Mouse (Mus musculus) lung, postnatal 0 days (tissue): ENCODE results near the gene Vps45.
A peak's percentile ranks its signal among the peaks of the same experiment; 100 is the strongest.

Experiments
- CTCF ChIP-seq: IDR thresholded peaks from 2 replicates; pipeline ENCODE4 v1.5.1; 2016; ENCODE audit warnings: antibody characterized with exemption, mild to moderate bottlenecking
- EP300 ChIP-seq: IDR thresholded peaks from 2 replicates; pipeline ENCODE4 v1.6.1; 2016; ENCODE audit warnings: antibody characterized with exemption, mild to moderate bottlenecking, control low read depth

GRCm38 (mm10) chr3:96051839-96052238 lies 6.4 kb downstream of the Vps45 start:
- TF ChIP-seq CTCF (peak; percentile 89), EP300 (0 out of 2 replicates have a peak, but pooled peaks have one; percentile 40)
